7 mouse cellular contexts compared by ENCODE assay signal in genomic region chr5:148450924-148451323, GRCm38 (mm10). TPM values are rescaled to one million over a fixed set of nuclear protein-coding genes. Genes with fewer than 3 reads are reported as not detected.
A peak's percentile ranks its signal among the peaks of the same experiment; 100 is the strongest.
DNase-seq lines count a peak whose midpoint lies in the region; ATAC-seq and TF ChIP-seq lines count a peak whose summit lies in the region.

No protein-coding gene starts in this region.

- H3K4me3 ChIP-seq in kidney, postnatal 0 days (replicated peaks; ENCODE audit: low read depth, low read length) = no peak overlapping the region
- H3K4me3 ChIP-seq in liver, embryonic 14.5 days (ENCODE audit: insufficient read depth in 1 of 2, low read depth in 2 of 2, low read length in 2 of 2) = no peak overlapping the region

- no peak overlapping the region for H3K4me2 ChIP-seq in kidney, postnatal 0 days (ENCODE audit: low read length)
- no peak overlapping the region for H3K4me2 ChIP-seq in liver, embryonic 14.5 days (ENCODE audit: low read depth)

- no peak for TF ChIP-seq EP300 in liver, embryonic 14.5 days (IDR thresholded peaks at IDR 0.05; ENCODE audit: low read depth)

- H3K4me1 ChIP-seq in kidney, postnatal 0 days (replicated peaks; ENCODE audit: insufficient read depth, low read length) = no peaks in the 10 kb centered on the region
- no peaks in the 10 kb centered on the region for H3K4me1 ChIP-seq in liver, embryonic 14.5 days (replicated peaks; ENCODE audit: control insufficient read depth in 2 of 2, insufficient read depth in 2 of 2, low read length in 1 of 2)

- TF ChIP-seq CTCF in kidney, postnatal 0 days (IDR thresholded peaks at IDR 0.05; ENCODE audit: low read depth) = peak; percentile 77
- peak; percentile 76 for TF ChIP-seq CTCF in liver, embryonic 14.5 days (IDR thresholded peaks at IDR 0.05; ENCODE audit: low read depth)

- DNase-seq in CD4-positive helper T cell, adult 2 months (ENCODE audit: low read depth, low spot score) = peak; percentile 70
- peak; percentile 44 for DNase-seq in Muller cell, postnatal 12 days (ENCODE audit: inconsistent ontology term)
- DNase-seq in cerebellum, adult 9-11 months = peak; percentile 43
- DNase-seq in gastrocnemius, postnatal 36 days = peak; percentile 27 to 33
- peak; percentile 79 for DNase-seq in kidney, postnatal 0 days (ENCODE audit: low spot score)
- peak; percentile 11 to 34 (median 15) for DNase-seq in liver, embryonic 14.5 days (ENCODE audit: low read depth in 3 of 3, low spot score in 3 of 3)
- DNase-seq in right cerebral cortex, postnatal 25 days = peak; percentile 30

- ATAC-seq in kidney, postnatal 0 days (replicated peaks; ENCODE audit: low FRiP score, low read depth) = 0 out of 2 replicates have a peak, but pooled peaks have one; percentile 46
- ATAC-seq in liver, embryonic 14.5 days (ENCODE audit: insufficient read depth) = no peak

- 36% methylated on average over 11 of the region's 11 CpGs for WGBS in kidney, postnatal 0 days
- WGBS in liver, embryonic 14.5 days (ENCODE audit: insufficient replicate concordance) = 31% methylated on average over 11 of the region's 11 CpGs

- no peaks in the 10 kb centered on the region for H3K36me3 ChIP-seq in kidney, postnatal 0 days (ENCODE audit: insufficient read depth, low read length)
- H3K36me3 ChIP-seq in liver, embryonic 14.5 days (replicated peaks; ENCODE audit: control insufficient read depth, insufficient read depth, low read depth) = no peaks in the 10 kb centered on the region

- H3K9ac ChIP-seq in kidney, postnatal 0 days (ENCODE audit: low read depth, low read length) = no peak overlapping the region
- no peak overlapping the region for H3K9ac ChIP-seq in liver, embryonic 14.5 days (replicated peaks)

- no peaks in the 10 kb centered on the region for H3K27me3 ChIP-seq in kidney, postnatal 0 days (ENCODE audit: insufficient read depth, low read length)
- H3K27me3 ChIP-seq in liver, embryonic 14.5 days (ENCODE audit: control insufficient read depth, insufficient read depth, low read length) = no peaks in the 10 kb centered on the region

- no peak overlapping the region for H3K27ac ChIP-seq in kidney, postnatal 0 days
- H3K27ac ChIP-seq in liver, embryonic 14.5 days = no peak overlapping the region

- no peaks in the 10 kb centered on the region for H3K9me3 ChIP-seq in kidney, postnatal 0 days (replicated peaks; ENCODE audit: low read length)
- no peaks in the 10 kb centered on the region for H3K9me3 ChIP-seq in liver, embryonic 14.5 days (ENCODE audit: control insufficient read depth, low read length)

- intact Hi-C loops in gastrocnemius, postnatal 36 days (cut with DNase I) = loop anchor here (1.0 to 10.0 kb wide), 2 partner anchors 119 to 344 kb away; no protein-coding TSS in a partner anchor

RNA-seq across cellular contexts. Expression of gene Slc7a1, which starts 51.2 kb away (rescaled TPM):
- 1 to 10 TPM; 1.9 to 2.8 TPM for total RNA-seq in gastrocnemius, postnatal 36 days (2021)
- 12.3 and 12.7 TPM in 2 replicates for polyA plus RNA-seq in kidney, postnatal 0 days (2015; fragmentation: Nextera tagmentation; extraction: Ambion mirVana)
- polyA plus RNA-seq in liver, embryonic 14.5 days (2012; rRNA removed) = 4.7 and 4.8 TPM in 2 replicates
- 17.7 and 20.3 TPM in 2 replicates for polyA plus RNA-seq in liver, embryonic 14.5 days (2014; fragmentation: Nextera tagmentation; extraction: Ambion mirVana)

Comparison
In these comparisons a context has a peak if more than half of its experiments do, and no peak if none do; other contexts are left out.
1. DNase-seq: peak in every context shown above with its lines; median percentile 79 in kidney, postnatal 0 days; 70 in CD4-positive helper T cell, adult 2 months; 44 in Muller cell, postnatal 12 days; 43 in cerebellum, adult 9-11 months; 30 in gastrocnemius, postnatal 36 days; 30 in right cerebral cortex, postnatal 25 days; 15 in liver, embryonic 14.5 days.